Mouse (Mus musculus): ENCODE results near the gene Defb47. TPM values are rescaled to one million over a fixed set of nuclear protein-coding genes. Genes with fewer than 3 reads are reported as not detected.

Defb47 gene
- polyA plus RNA-seq (2017; shearing (Covaris generic)): not detected

DNA sequence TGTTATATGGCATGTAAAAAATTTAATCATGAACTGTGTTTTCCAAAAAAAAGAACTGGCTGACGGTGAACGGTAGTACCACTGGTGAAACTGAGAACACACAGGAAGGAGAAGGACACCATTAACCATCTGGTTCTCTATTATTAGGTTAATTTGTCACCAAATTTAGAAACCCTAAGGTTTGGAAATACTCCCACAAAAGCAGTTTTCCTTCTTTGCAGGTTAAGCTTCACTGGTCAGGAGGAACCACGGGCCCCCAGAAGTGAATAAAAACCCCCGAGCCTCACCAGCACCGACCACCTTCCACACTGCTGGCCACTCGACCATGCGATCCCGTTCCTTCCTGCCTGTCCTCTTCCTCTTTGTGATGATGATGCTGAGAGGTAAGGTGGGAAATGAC is at the start of gene Defb47:
Defb47 (plus strand) TSS at position 301 of the 400 bp plus-strand sequence.
- ATAC-seq: no peak

DNA sequence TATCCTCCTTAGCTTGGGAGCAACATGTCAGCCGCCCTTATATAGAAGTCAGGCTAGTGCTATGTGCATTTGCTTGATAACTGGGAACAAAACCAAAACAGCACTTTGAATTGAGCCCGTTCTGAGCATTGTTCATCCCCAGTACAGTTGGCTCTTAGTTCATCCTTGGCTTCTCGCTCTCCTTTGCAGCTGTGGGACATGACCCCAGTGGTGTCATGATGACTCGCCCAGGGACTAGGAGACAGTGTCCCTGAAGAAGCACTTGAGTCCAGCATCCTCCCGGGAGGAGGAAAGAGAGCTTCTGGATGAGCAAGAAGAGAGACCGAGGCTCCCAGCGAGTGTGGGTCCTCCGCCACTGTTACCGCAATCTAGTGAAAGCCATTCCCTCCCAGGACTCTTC is 41.8 kb upstream of the Defb47 start:
- no peak for ATAC-seq

DNA sequence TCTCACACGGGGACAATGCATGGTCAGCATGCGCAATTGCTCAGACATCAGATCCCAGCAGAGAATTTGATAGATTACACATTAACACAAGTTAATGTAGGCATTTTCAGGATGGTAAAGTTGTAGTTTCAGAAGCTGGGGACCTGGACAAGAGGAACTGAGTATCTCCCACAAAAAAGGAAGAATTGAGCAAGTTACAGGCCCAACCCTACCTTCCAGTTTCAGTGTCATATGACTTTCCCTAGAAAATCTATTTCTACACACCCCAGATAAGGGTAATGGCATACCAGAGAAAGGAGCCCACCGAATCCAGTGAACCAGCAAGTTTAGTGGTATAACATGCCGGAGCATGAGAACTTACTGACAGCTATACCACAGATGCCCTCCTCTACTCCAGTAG is 34.2 kb upstream of the Defb47 start:
- no peak for ATAC-seq

DNA sequence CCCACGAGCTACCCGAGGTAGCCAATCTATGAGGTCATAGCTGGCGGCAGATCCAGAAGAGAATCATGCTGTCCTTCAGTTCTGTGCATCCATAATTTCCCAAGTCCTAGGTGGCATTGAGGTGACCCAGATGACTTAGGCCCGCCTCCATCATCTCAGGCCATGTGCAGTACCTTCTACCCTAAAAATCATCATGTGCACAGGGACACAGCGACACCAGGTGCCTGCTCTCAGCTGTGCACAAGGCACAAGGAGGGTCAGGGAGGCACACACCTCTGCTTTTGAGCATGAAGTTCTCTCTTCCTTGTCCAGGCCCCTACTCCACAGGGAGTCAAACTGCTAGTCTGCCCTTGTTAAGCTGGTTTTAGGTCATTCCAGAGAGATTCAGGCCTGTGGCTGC is 32.5 kb upstream of the Defb47 start:
- no peak for ATAC-seq

DNA sequence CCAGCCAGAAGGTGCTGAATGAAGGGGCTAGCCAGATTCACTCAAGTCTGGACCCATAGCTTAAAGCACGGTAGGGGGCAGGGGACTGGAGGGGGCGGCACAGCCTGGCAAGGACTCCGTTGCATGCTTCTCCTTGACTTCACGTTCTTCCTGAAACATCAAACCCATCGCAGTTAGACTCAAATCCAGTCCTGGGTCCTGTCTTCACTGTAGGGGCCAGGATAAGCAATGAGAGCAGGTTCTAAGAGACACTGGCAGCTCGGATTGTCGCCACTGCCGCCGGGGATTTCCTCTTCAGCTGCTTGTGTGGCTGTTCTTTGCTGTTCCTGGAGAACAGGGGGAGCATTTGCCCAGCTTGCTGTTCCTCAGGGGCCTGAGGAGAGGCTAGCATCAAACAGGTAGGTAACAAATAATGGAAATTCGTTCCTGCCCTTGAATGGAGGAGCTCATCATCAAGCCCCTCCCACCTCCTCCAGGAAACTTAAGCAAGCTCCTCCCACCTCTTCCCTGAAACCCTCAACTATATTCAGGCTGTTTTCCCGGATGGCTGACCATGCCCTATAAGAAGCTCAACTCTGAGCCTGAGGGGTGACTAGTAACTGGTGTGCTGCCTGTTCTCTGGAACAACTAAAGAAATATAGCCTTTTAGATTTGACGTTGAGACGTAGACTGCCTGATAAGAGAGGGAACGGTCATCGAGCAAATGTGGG is 31.9 kb upstream of the Defb47 start:
- ATAC-seq: no peak

DNA sequence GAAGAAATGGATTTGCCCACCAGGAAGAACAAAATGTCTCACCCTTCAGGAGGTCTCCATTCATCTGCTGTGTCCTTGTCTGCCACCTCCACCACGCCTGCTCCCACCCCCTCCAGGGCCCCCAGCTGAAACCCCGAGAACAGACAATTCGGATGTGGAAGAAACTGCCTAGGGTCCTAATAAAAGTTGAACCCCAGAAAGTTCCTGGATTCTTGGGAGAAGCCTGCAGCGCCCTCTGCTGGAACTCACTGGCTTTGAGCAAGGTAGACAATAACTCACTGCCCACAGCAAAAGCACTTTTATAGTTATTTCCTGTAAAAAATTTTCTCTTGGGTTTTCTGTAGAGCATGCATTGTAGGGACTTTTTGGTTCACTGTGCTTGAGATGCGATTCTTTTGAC is 22.8 kb upstream of the Defb47 start:
- no peak for ATAC-seq

DNA sequence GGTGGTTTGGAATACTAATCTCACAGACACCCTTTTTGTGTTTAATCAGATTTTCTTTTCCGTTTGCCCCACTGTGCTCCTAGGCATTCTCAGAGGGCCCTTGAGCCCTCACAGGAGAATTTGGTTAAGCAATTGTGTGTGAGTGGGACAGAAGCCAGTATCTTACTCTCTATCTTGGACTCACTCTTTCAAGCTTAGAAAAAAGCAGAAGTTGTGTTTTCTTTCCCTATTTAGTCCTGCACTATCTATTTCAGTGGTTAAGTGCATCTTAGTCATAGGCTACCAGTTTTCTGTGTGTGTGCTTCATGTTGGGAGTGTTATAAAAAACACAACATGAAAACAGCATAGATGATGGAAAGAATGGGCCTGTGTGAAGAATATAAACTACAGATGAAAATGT is 18.1 kb upstream of the Defb47 start:
- ATAC-seq: no peak

DNA sequence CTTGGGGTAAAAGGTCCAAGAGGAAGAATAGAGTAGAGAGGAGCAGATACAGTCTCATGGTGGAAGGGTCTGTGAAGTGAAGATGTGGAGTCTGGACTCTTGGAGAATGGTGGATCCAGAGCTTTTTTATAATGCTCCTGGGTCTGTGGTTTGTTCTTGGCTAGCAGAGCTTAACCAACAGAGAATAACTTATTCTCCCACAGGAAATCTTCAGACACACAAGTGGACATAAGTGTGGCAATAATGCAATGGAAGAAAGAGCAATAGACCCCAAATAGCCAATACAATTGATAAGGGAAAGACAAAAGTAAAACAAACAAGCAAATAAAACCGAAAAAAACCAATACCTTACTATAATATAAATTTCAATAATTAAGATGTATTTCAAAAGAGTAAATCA is 13.5 kb upstream of the Defb47 start, which contains the start of gene Defb48:
Defb48 (minus strand) TSS at position 101 of the 400 bp plus-strand sequence.
- no peak for ATAC-seq

DNA sequence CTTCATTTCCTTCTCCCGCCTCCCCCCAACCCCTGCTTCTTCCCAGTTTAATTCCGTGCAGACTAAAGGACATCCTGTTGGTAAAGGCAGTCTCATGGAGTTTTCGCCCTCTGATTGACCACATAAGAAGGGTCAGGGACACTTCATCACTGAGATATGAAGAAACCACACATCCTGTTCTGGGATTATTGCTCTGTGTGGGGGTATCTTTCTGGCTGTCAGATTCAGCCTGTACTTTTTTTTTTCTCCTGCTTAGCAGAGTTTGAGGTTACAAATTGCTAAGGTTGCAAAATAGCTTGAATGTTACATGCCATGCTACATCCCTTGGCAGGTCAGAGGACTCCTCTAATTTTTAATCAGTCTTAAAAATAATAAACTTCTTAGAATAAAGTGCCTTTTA is 6.6 kb upstream of the Defb47 start:
- ATAC-seq: no peak

DNA sequence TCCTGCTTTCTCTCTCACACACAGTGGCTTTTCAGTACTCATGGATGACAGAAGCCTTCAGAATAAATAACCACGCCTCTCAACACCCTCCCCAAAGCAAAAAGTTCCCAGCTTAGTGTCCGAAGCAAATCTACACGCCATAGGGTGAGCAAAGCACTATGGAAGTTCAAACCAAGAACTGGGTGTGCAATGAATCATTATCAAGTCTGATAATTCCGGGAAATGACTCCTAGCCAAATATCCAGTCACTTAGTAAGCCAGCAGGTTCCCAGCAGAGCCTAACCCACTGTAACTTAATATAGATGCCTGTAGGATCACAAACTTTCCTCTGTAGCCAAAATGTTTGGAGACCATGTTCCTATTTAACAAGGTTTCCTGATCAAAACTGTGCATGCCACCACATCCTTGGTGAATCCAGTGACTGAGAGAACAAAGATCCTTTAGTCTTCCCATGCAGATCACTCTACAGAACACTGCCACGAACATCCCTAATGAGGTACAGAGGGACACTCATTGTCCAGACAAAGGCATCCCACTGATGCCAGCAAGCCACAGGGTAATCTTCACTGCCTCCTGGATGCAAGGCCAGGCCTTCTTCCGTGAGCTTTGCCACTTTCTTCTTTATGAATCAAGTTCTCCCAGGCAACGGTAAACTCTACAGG is 5.9 kb upstream of the Defb47 start:
- no peak for ATAC-seq

DNA sequence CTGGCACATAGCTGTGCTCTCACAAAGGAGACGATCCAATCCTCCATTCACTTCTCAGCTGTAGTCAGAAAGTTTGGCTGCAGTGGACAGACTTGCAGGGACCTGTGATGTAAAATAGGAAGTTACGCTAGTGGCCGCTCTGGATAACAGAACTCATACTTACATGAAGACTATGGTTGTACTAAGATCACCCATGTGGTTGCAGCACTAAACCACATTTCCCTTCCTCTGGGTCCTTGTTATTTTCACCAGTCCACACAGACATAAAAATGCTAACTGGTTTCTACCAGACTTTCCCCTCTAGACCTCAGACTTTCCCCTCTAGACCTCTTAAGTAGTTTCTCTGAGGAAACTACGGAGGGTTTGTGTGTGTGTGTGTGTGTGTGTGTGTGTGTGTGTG is 1.1 kb downstream of the Defb47 start:
- ATAC-seq: no peak

DNA sequence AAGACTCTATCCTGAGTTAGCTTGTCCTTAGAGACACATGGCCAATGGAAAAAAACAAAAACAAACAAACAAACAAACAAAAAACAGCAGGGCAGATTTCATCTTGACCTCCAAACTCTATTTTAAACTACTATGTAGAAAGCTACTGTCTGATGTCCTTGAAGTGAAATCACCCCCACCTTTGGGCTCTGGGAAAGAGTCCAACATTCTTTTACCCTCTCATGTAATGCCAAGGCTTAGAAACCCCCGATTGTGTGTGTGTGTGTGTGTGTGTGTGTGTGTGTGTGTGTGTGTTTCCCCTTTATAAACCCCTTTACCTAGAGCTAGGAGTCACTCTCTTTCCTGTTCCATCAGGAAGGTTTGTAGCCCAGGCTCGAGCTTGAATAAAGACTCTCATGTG is 4.7 kb downstream of the Defb47 start:
- ATAC-seq: no peak

DNA sequence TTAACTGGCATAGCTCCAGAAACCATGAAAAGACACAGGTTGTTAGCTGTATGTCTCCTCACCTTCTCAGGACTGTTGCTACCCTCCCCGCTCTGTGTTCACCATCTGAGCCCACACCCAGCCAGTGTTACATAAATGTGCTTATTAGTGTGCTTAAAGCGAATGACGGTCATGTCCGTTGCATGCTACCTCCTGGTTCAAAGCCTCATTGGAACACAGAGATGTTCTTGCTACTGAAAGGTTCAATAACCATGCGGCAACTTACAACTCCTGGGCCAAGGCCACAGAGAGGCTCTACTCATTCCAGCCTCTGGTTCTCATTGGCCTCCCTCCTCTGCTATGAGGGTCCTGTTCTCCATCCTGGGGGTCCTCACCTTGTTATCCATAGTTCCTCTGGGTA is 13.6 kb downstream of the Defb47 start, which contains the start of gene Defb43:
Defb43 (plus strand) TSS at position 301 of the 400 bp plus-strand sequence.
- ATAC-seq: no peak

DNA sequence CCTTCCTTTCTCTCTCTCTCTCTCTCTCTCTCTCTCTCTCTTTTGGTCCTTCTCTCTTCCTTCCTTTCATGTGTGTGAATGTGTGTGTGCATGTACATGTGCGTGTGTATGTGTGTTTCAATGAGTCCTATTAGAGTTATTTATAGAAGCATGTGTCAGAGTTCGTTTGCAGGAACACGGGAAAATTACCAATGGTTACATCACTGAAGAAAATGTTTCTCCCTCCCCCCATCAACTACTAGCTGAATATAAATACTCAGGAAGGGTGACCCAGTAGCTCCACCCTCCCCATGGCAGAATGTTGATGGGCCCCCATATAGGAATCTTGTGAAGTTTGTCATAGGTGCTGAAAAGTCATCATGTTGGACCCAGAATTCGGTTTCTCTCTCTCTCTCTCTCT is 15.2 kb downstream of the Defb47 start:
- no peak for ATAC-seq

DNA sequence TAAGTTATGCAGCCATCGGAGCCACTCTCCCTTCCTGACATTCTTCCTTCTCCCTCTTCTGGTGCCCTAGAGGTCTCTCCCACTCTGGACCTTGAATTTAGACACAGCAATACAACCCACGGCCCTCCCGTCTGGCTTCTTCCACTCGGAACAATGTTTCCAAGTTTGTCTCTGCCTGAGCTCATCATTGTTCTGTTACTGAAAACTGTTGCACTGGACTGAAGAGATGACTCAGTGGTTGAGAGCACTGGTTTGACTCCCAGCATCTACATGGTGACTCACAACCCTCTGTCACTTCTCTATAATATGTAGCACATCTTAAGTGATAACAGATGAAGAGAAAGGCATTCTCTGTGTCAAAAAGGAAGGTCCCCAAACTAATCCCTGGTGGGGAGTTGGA is 16.8 kb downstream of the Defb47 start:
- ATAC-seq: no peak

DNA sequence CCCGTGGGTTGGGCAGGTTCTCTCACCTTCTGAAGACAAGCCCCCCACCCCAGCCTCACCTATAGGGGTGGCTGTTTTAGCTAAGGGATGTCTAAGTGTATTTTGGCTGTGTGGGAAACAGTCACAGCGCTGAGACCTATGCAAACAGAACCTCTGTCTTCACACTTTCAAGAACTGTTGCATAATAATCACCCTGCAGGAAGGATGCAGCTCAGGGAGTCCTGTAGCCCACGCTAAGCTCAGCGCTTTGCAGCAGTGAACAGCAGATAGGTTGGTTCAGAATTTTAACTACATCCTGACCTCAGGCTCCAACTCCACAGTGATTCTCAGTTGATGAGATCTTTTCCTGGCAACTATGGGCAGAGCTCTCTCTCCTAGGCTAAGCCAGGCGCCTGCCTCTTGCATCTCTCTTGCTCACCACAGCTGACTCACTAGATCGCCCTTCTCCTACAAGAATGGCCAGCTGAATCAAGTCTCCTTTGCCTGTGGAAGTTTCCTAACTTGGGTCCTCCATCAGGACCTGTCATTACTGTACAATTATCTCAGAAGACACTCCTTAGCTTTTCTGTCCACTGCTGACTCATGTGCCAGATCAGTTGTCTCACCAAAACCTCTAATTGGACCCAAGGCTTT is 22.8 kb downstream of the Defb47 start:
- no peak for ATAC-seq

DNA sequence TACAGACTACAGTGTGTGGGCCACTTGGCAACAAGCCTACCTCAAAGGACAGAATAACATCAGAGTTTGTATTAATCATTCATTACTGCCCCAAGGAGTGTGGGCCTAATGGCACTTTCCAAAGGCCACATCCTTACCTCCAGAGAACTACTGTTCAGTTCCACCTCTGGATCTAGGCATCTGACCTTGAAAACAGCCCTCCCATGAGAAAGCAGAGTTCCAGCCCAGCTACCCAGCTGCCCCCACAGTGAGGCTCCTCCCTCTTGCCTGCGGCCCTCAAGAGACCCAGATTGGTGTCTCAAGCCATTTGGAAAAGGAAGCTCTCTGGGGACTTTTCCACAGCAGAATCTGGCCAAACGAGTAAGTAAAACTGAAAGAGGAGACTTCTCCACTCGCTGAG is 48.8 kb downstream of the Defb47 start, which contains the start of gene Defb42:
Defb42 (plus strand) TSS at position 301 of the 400 bp plus-strand sequence.
- ATAC-seq: no peak

DNA sequence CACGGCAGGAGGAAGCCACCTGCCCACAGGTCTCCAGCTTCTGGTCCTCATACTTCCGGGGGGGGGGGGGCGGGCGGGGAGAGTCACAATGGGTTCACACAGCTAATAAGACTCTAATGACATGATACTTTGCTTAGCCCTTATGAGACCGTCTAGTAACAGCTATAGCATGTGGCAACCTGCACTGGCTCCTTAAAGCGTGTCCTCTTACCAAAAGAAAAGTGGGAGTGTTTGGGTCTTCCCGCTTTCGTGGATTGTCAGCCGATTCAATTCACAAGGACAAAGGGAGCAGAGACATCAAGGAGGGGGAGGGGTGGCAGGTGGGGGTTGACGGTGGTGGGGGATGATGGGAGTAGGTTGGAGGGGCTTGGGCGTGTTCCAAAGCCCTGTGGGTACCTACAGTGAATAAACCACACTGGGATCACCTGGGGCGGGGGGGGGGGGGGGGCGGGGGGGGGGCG is 52.1 kb downstream of the Defb47 start, which contains the start of gene Defb30:
Defb30 (minus strand) TSS at position 51 of the 461 bp plus-strand sequence.
- no peak for ATAC-seq

Other genes with a start within 250 kb of the Defb47 start
- 10 to 100 TPM; 14.9 to 28.1 (median 26.3) TPM for gene Ints6, start 236.9 kb upstream of the Defb47 start, polyA plus RNA-seq (2017; shearing (Covaris generic))
- gene Wdfy2, start 160.4 kb upstream of the Defb47 start, polyA plus RNA-seq (2017; shearing (Covaris generic)): 1 to 10 TPM; 5.0 to 6.7 (median 5.2) TPM
- not detected for gene Defb48, start 13.6 kb upstream of the Defb47 start, polyA plus RNA-seq (2017; shearing (Covaris generic))
- not detected for gene Defb43, start 13.7 kb downstream of the Defb47 start, polyA plus RNA-seq (2017; shearing (Covaris generic))
- gene Defb42, start 48.9 kb downstream of the Defb47 start, polyA plus RNA-seq (2017; shearing (Covaris generic)): under 1 TPM in 1 of 3 experiments, not detected in 2; 0.46 TPM
- gene Defb30, start 51.9 kb downstream of the Defb47 start, polyA plus RNA-seq (2017; shearing (Covaris generic)): not detected